Mouse (Mus musculus) kidney, embryonic 16.5 days (tissue): ENCODE results near the gene Heatr5b. TPM values are rescaled to one million over a fixed set of nuclear protein-coding genes. Genes with fewer than 3 reads are reported as not detected.
"Not testable (repeated sequence)": the region's sequence is repeated elsewhere in the genome, so short reads cannot be mapped to it uniquely, and the experiment has no call there.

ENCODE experiments used
- ATAC-seq: fragments of 200-750 bp; cut with Nextera tagmentation; 2 replicates; pipeline ENCODE4 v1.8.0; 2017; ENCODE audit warnings: moderate TSS enrichment; ENCODE audit not compliant: low FRiP score, low TSS enrichment
- H3K27ac ChIP-seq: fragments of 300-500 bp; sonication (generic); 2 replicates; pipeline ENCODE4 v1.5.1; 2014; ENCODE audit warnings: low read length
- H3K27me3 ChIP-seq: fragments of 300-500 bp; sonication (generic); 2 replicates; pipeline ENCODE4 v1.6.1; 2014; ENCODE audit warnings: low read length, control low read depth, mixed read lengths; ENCODE audit not compliant: insufficient read depth
- H3K36me3 ChIP-seq: fragments of 300-500 bp; sonication (generic); 2 replicates; pipeline ENCODE4 v1.6.1; 2014; ENCODE audit warnings: low read length, control low read depth, mixed read lengths; ENCODE audit not compliant: insufficient read depth
- H3K4me1 ChIP-seq: fragments of 300-500 bp; sonication (generic); 2 replicates; pipeline ENCODE4 v1.6.1; 2014; ENCODE audit warnings: low read length, control low read depth, mixed read lengths; ENCODE audit not compliant: insufficient read depth
- H3K4me2 ChIP-seq: fragments of 300-500 bp; sonication (generic); replicated peaks from 2 replicates; pipeline ENCODE4 v1.6.1; 2014; ENCODE audit warnings: low read depth, low read length
- H3K4me3 ChIP-seq: fragments of 300-500 bp; sonication (generic); 2 replicates; pipeline ENCODE4 v1.5.1; 2014; ENCODE audit warnings: mild to moderate bottlenecking, low read length
- H3K9ac ChIP-seq: fragments of 300-500 bp; sonication (generic); replicated peaks from 2 replicates; pipeline ENCODE4 v1.6.1; 2014; ENCODE audit warnings: low read length
- H3K9me3 ChIP-seq: fragments of 300-500 bp; sonication (generic); 2 replicates; pipeline ENCODE4 v1.6.1; 2016; ENCODE audit warnings: low read length, control low read depth
- WGBS: fragments of 180-500 bp; shearing (Covaris S2); extraction: QIAGEN DNeasy Blood & Tissue Kit; methylation state at CpG from one replicate; pipeline ENCODE4 v1.1.7; 2014; 5-methylcytosine and 5-hydroxymethylcytosine counted together
- polyA plus RNA-seq: library from polyadenylated mRNA; unstranded; fragments of >200 nt; fragmentation: Nextera tagmentation; extraction: Ambion mirVana; gene quantifications from 2 replicates; pipeline ENCODE4 v1.2.1, GENCODE M21; 2015

Heatr5b gene
- polyA plus RNA-seq, 1 experiment from 2014 or later = 13.0 TPM

DNA sequence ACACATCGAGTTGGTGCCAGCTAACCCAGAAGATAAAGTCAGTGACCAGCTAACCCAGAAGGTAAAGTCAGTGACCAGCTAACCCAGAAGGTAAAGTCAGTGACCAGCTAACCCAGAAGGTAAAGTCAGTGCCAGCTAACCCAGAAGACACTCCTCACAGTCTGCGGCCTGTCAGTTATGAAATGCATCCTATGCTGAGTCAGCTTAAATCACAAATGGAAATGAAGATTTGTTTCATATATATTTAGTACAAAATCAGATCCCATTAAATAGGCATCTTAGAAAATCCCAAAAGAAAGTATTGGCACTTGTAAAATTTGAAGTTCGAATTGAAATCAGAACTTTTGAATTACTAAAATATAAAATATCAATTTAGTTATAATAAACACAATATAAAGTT, 25.6 kb downstream of the Heatr5b start:
- no peak overlapping the region for H3K9ac ChIP-seq
- H3K4me1 ChIP-seq = no peaks in the 10 kb centered on the region
- H3K9me3 ChIP-seq = no peaks in the 10 kb centered on the region
- peaks cover 11% of the 10 kb centered on the region for H3K36me3 ChIP-seq
- no peak overlapping the region for H3K4me2 ChIP-seq
- no peaks in the 10 kb centered on the region for H3K27me3 ChIP-seq
- no peak overlapping the region for H3K4me3 ChIP-seq
- ATAC-seq = no peak
- no peak overlapping the region for H3K27ac ChIP-seq
- WGBS = 91% methylated on average over 3 of the region's 3 CpGs

GRCm38 (mm10) chr17:78809019-78809418, 26.1 kb downstream of the Heatr5b start:
- H3K36me3 ChIP-seq = peaks cover 7% of the 10 kb centered on the region; the same call in 1 of the 2 replicates
- H3K4me3 ChIP-seq = no peak overlapping the region
- no peaks in the 10 kb centered on the region for H3K27me3 ChIP-seq
- H3K9me3 ChIP-seq = no peaks in the 10 kb centered on the region
- H3K9ac ChIP-seq = no peak overlapping the region
- ATAC-seq = peak; percentile 46; the same call in 1 of the 2 replicates
- H3K4me2 ChIP-seq = no peak overlapping the region
- no peak overlapping the region for H3K27ac ChIP-seq
- no peaks in the 10 kb centered on the region for H3K4me1 ChIP-seq

DNA sequence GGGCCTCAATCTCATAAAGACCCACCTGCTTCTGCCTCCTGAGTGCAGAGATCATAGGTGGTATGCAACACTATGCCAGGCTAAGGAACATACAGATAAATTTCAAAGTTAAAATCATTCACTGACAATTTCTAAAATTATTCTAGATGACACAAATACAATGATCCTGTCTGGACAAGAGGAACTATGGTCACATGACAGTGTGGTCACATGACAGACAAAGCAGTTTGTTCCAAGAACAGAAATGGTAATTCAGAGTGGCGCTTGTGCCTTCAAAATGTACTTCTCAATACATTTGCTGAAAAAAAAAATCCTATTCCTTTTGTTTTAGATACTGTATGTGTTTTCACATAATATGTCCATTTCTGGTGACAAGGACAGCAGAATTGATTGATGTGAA, 37.9 kb downstream of the Heatr5b start:
- H3K9me3 ChIP-seq = no peaks in the 10 kb centered on the region
- ATAC-seq = no peak
- H3K36me3 ChIP-seq = peaks cover 14% of the 10 kb centered on the region; the same call in 1 of the 2 replicates
- no peaks in the 10 kb centered on the region for H3K4me1 ChIP-seq
- no peak overlapping the region for H3K4me3 ChIP-seq
- H3K27ac ChIP-seq = no peak overlapping the region
- no peak overlapping the region for H3K4me2 ChIP-seq
- H3K9ac ChIP-seq = no peak overlapping the region
- H3K27me3 ChIP-seq = no peaks in the 10 kb centered on the region
- 100% methylated on average over 1 of the region's 1 CpGs for WGBS

DNA sequence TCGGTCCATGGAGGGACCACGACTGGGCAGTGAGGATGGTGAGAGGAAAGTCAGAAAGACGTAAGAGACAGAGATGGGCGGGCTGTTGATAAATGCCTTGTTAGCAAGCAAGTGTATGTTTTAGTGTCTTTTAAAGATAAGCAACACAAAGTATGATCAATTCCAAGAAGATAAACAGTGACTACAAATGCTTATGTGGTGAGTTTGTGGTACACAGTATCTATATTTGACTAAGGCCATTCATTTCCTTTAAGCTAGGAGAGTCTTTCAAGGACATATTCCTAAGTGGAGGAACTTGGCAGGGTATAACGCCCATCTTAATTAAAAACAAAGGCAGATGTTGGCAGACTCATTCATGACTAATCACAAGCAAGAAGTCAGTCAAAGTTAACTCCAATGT, 40.8 kb downstream of the Heatr5b start:
- H3K4me1 ChIP-seq = no peaks in the 10 kb centered on the region
- H3K4me3 ChIP-seq = no peak overlapping the region
- H3K4me2 ChIP-seq = no peak overlapping the region
- WGBS = 86% methylated on average over 5 of the region's 5 CpGs
- H3K9me3 ChIP-seq = no peaks in the 10 kb centered on the region
- H3K27me3 ChIP-seq = no peaks in the 10 kb centered on the region
- peaks cover 10% of the 10 kb centered on the region; the same call in 1 of the 2 replicates for H3K36me3 ChIP-seq
- H3K27ac ChIP-seq = no peak overlapping the region
- no peak for ATAC-seq
- no peak overlapping the region for H3K9ac ChIP-seq

DNA sequence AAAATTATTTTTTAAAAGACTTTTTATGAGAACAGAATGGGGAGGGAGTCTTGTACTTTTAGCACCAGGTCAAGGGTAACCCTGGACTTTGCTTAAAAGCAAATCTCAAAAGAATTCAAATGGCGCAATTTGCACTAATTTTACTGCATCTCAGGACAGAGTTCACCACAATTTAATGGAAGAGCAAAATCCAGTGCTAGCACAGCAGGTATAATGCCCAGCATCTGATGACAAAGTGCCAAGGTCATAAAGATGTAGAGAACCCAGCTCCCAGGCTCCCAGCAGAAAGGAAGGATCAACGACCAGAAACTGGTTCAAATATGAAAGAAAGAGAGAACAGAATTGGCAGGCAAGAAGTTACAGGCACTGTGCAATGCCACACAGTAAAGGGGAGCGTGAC, 43.0 kb downstream of the Heatr5b start:
- ATAC-seq = no peak
- H3K36me3 ChIP-seq = peaks cover 10% of the 10 kb centered on the region; the same call in 1 of the 2 replicates
- H3K4me2 ChIP-seq = no peak overlapping the region
- no peaks in the 10 kb centered on the region for H3K9me3 ChIP-seq
- H3K4me1 ChIP-seq = no peaks in the 10 kb centered on the region
- H3K27me3 ChIP-seq = no peaks in the 10 kb centered on the region
- no peak overlapping the region for H3K27ac ChIP-seq
- H3K4me3 ChIP-seq = no peak overlapping the region
- no peak overlapping the region for H3K9ac ChIP-seq
- 89% methylated on average over 3 of the region's 3 CpGs for WGBS

DNA sequence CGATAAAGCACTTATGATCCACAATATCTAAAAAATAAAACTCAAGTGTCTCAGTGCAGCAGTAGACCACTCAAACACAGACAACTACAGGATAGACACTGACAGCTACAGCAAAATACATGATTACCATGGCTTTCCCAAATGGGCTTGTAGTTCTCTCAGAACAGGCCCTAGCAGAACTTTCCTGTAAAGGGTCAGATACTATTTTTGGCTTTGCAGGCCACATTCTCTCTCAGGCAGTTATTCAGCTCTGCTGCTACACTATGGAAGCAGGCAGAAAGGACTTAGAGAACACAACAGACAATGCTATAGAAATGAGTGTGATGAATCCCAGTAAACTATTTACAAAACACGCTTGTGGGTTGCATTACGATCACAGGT, 43.5 kb downstream of the Heatr5b start:
- whole genome bisulfite sequencing = 96% methylated on average over 3 of the region's 3 CpGs
- no peak for ATAC-seq
- H3K4me1 ChIP-seq = no peaks in the 10 kb centered on the region

DNA sequence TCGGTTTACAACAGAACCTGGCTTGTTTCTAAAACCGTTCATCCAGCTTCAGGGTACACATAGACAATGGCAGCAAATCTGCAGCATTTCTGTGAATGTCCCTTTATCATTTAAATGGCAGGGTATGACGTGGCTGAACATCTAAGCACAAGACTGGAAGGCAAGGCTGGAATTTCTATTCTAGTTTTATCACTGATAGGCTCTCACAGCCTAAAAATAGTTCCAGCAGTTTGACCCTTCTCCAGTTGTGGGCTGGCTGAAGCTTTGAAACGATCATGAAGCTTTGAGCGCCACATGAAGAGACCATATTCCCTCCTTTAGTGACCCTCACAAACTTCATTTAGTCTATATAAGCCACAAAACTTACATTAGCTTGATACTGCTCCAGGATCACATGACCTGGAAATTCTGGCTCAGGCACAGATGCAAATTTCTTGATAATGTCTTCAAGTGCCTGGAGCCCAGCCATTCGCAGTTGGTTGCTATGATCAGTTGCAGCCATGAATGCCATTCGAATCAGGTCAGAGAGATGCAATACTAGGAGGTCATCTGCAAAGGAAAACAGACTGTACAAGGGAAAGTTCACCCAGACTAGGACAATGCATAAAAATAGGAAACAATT, 44.0 kb downstream of the Heatr5b start:
- no peaks in the 10 kb centered on the region for H3K9me3 ChIP-seq
- H3K36me3 ChIP-seq = peaks cover 10% of the 10 kb centered on the region; the same call in 1 of the 2 replicates
- no peak overlapping the region for H3K27ac ChIP-seq
- no peaks in the 10 kb centered on the region for H3K4me1 ChIP-seq
- no peak overlapping the region for H3K4me2 ChIP-seq
- ATAC-seq = no peak
- H3K9ac ChIP-seq = no peak overlapping the region
- 84% methylated on average over 7 of the region's 7 CpGs for WGBS
- H3K27me3 ChIP-seq = no peaks in the 10 kb centered on the region
- H3K4me3 ChIP-seq = no peak overlapping the region

More for the DNA sequence above, 43.5 kb downstream of the Heatr5b start:
- H3K27ac ChIP-seq = no peak overlapping the region
- H3K4me3 ChIP-seq = no peak overlapping the region
- no peaks in the 10 kb centered on the region for H3K9me3 ChIP-seq
- H3K36me3 ChIP-seq = peaks cover 10% of the 10 kb centered on the region; the same call in 1 of the 2 replicates
- H3K9ac ChIP-seq = no peak overlapping the region
- H3K4me2 ChIP-seq = no peak overlapping the region
- no peaks in the 10 kb centered on the region for H3K27me3 ChIP-seq

- H3K9me3 ChIP-seq, H3K4me3 ChIP-seq, H3K4me2 ChIP-seq, H3K9ac ChIP-seq, H3K27ac ChIP-seq, H3K4me1 ChIP-seq, ATAC-seq, H3K36me3 ChIP-seq, H3K27me3 ChIP-seq: not testable (repeated sequence)
- 83% methylated on average over 3 of the region's 3 CpGs for WGBS
These were observed 46.9 kb downstream of the Heatr5b start for GRCm38 (mm10) chr17:78788273-78788672.

DNA sequence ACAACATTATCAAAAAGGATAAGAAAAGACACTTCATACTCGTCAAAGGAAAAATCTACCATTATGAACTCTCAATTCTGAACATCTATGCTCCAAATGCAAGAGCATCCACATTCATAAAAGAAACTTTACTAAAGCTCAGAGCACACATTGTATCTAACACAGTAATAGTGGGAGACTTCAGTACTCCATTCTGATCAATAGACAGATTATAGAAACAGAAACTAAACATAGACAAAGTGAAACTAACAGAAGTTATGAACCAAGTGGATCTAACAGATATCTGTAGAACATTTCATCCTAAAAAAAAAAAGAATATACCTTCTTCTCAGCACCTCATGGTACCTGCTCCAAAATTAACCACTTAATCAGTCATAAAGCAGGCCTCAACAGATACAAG, 56.4 kb downstream of the Heatr5b start:
- no peaks in the 10 kb centered on the region for H3K9me3 ChIP-seq
- no peak overlapping the region for H3K4me3 ChIP-seq
- no peak overlapping the region for H3K27ac ChIP-seq
- H3K9ac ChIP-seq = no peak overlapping the region
- no peak overlapping the region for H3K4me2 ChIP-seq
- WGBS = 93% methylated on average over 1 of the region's 1 CpGs
- peaks cover 11% of the 10 kb centered on the region for H3K36me3 ChIP-seq
- no peaks in the 10 kb centered on the region for H3K4me1 ChIP-seq
- ATAC-seq = no peak
- no peaks in the 10 kb centered on the region for H3K27me3 ChIP-seq

DNA sequence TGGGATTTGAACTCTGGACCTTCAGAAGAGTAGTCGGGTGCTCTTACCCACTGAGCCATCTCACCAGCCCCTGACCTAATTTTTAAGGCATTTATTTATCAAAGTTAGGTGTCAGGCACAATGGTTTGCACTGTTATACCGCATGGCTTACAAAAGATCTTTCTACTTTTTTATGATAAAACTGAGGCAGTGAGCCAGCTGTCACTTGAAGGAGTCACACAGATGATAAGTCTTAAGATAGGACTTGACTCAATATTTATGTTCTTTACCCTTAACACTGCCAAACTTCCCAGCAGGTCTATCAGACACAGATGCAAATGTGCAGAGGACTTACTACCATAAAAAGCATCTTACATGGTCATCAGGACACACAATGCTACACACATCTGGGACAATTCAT, 62.8 kb downstream of the Heatr5b start:
- 87% methylated on average over 2 of the region's 2 CpGs for WGBS
- peaks cover 16% of the 10 kb centered on the region; the same call in 1 of the 2 replicates for H3K36me3 ChIP-seq
- H3K27ac ChIP-seq = no peak overlapping the region
- no peak overlapping the region for H3K4me2 ChIP-seq
- no peaks in the 10 kb centered on the region for H3K9me3 ChIP-seq
- no peaks in the 10 kb centered on the region for H3K4me1 ChIP-seq
- ATAC-seq = no peak
- no peak overlapping the region for H3K9ac ChIP-seq
- no peak overlapping the region for H3K4me3 ChIP-seq
- H3K27me3 ChIP-seq = no peaks in the 10 kb centered on the region
